Mouse (Mus musculus) lung, postnatal 0 days (tissue): ENCODE data around the gene Slc22a20.

Source experiments
- CTCF ChIP-seq: IDR thresholded peaks from 2 replicates; pipeline ENCODE4 v1.5.1; 2016; ENCODE audit warnings: antibody characterized with exemption, mild to moderate bottlenecking
- EP300 ChIP-seq: IDR thresholded peaks from 2 replicates; pipeline ENCODE4 v1.6.1; 2016; ENCODE audit warnings: antibody characterized with exemption, mild to moderate bottlenecking, control low read depth

GRCm38 (mm10) chr19:6029426-6029825, 43.5 kb upstream of the Slc22a20 start:
- TF ChIP-seq CTCF (no peak), EP300 (no peak)
